Mouse (Mus musculus): Measurements from ENCODE around the gene Adamts2.

- no peak for TF ChIP-seq CTCF (IDR thresholded peaks at IDR 0.05; ENCODE audit: low read depth)
- TF ChIP-seq EP300 (IDR thresholded peaks at IDR 0.05; ENCODE audit: low read depth), result no peak
Measured at GRCm38 (mm10) chr11:50827010-50827953, 225.4 kb downstream of the Adamts2 start, which contains the start of gene Zfp354c.

Measured in liver, postnatal 0 days (tissue).